Mouse (Mus musculus) effector memory CD4-positive, alpha-beta T cell, adult 5 months (primary cell): ENCODE measurements around the gene Map1lc3b. TPM values are rescaled to one million over a fixed set of nuclear protein-coding genes. Genes with fewer than 3 reads are reported as not detected.

Source experiments
- polyA plus RNA-seq: library from polyadenylated mRNA; unstranded; fragments of 100-300 nt; shearing (Covaris generic); gene quantifications from one replicate; pipeline ENCODE4 v1.2.1, GENCODE M21; 2017

The Map1lc3b gene
- polyA plus RNA-seq: 378 TPM

GRCm38 (mm10) chr8:121590203-121591177, at the start of gene Map1lc3b:
Map1lc3b (plus strand) TSS chr8:121590361.

GRCm38 (mm10) chr8:121544276-121544785, 45.8 kb upstream of the Map1lc3b start, which contains the start of gene 1700018B08Rik:
1700018B08Rik (minus strand) TSS chr8:121544320.

GRCm38 (mm10) chr8:121578676-121579451, 11.3 kb upstream of the Map1lc3b start, which contains the start of gene Fbxo31:
Fbxo31 (minus strand) TSS chr8:121578806.

Other genes starting within 250 kb of the Map1lc3b start
- not detected for gene 1700018B08Rik, start 46.0 kb upstream of the Map1lc3b start, polyA plus RNA-seq
- 24.0 TPM for gene Fbxo31, start 11.6 kb upstream of the Map1lc3b start, polyA plus RNA-seq
- gene Zcchc14, start 62.5 kb downstream of the Map1lc3b start, polyA plus RNA-seq: 0.76 TPM
- 0.12 TPM for gene Jph3, start 139.3 kb downstream of the Map1lc3b start, polyA plus RNA-seq
- gene Klhdc4, start 239.2 kb downstream of the Map1lc3b start, polyA plus RNA-seq: 39.7 TPM